Mouse (Mus musculus): ENCODE measurements around the gene Zbtb7a. TPM values are rescaled to one million over a fixed set of nuclear protein-coding genes. Genes with fewer than 3 reads are reported as not detected.
"Not testable (repeated sequence)": the region's sequence is repeated elsewhere in the genome, so short reads cannot be mapped to it uniquely, and the experiment has no call there.

The Zbtb7a gene
- polyA plus RNA-seq, 1 experiment: 47.6 TPM

DNA sequence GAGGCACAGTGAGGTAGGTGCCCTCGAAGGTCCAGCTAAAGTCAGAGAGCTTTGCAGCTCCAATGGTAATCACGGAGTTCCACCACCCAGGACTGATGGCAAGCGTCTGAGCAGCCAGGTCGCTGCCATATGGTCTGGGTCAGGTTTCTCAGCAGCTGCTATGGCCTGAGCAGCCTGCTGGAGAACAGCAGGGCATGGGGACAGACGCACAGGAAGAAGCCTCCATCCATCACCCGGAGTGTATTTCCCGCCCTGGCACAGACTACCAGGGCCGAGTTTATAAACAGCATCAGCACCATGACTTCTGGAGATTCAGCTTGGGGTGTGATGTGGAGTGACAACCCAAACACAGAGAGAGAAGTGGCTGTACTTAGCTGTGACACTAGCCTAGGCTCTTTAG is 30.1 kb downstream of the Zbtb7a start:
- no peak for DNase-seq (ENCODE audit: low read depth, low spot score)
- 71% methylated on average over 8 of the region's 8 CpGs for WGBS

GRCm38 (mm10) chr10:81167200-81168086 is 32.4 kb downstream of the Zbtb7a start, which contains the start of gene Pias4:
Pias4 (minus strand) TSS chr10:81167923.
- peak; percentile 94 for DNase-seq (ENCODE audit: low read depth, low spot score)
- WGBS: under 1% methylated on average over 64 of the region's 64 CpGs

GRCm38 (mm10) chr10:81168087-81168431 is 33.0 kb downstream of the Zbtb7a start:
- DNase-seq (ENCODE audit: low read depth, low spot score): no peak
- WGBS: 3% methylated on average over 5 of the region's 5 CpGs

GRCm38 (mm10) chr10:81168521-81169244 is 33.7 kb downstream of the Zbtb7a start:
- WGBS: under 1% methylated on average over 29 of the region's 29 CpGs
- no peak for DNase-seq (ENCODE audit: low read depth, low spot score)

DNA sequence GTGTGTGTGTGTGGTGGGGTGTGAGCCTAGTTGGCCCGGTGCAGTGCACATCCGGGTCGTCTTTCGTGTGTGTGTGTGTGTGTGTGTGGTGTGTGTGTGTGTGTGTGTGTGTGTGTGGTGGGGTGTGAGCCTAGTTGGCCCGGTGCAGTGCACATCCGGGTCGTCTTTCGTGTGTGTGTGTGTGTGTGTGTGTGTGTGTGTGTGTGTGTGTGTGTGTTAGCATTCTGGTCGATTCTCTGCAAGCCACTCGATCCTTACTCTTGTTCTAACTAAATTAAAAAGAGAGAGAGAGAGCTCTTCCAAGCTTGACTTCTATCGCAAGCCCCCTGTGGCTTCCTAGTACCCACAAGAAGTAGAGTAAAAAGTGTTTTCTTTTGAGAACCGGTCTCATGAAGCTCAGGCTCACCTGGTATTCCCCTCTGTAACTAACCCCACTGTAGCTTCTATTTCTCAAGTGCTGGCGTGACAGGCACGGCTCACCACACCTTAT is 34.4 kb downstream of the Zbtb7a start:
- DNase-seq (ENCODE audit: low read depth, low spot score): not testable (repeated sequence)
- 4% methylated on average over 14 of the region's 14 CpGs for WGBS

GRCm38 (mm10) chr10:81173132-81173531 is 38.1 kb downstream of the Zbtb7a start:
- WGBS: 11% methylated on average over 21 of the region's 21 CpGs
- no peak for DNase-seq (ENCODE audit: low read depth, low spot score)

DNA sequence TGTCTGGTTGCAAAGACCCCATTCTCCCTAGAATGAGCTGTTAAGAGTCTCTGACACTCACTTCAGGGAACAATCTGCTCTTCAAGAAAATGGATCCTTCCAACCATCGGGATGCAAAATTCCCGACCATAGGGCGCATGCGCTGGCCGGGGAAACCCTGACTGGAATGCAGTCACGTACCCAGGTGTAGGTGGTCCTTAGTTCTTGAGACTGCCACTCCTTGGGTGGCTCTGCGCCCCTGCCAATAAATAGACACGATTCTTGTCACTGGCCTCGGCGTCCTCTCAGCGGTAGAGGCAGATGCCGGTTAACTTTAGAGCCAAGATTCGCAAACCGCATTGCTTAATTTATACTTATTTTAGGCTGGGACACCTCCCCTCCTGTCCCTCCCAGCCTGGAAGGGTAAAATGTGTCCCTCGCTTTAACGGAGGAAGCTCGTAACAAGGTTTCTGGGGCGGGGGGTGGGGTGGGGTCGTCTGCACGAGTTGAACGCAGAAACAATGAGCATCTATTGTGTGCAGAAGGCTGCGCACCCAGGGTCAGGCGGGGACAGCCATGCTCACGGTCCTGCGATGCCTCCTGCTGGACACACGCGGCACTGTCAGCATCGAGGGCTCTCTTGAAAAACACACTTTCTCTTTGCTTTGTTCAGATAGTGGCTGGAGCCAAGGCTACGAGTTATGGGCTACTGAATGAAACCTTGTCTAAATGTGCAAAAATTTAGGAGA is 39.8 kb downstream of the Zbtb7a start:
- DNase-seq (ENCODE audit: low read depth, low spot score): no peak
- WGBS: 6% methylated on average over 29 of the region's 29 CpGs

- not testable (repeated sequence) for DNase-seq (ENCODE audit: low read depth, low spot score)
- 3% methylated on average over 4 of the region's 4 CpGs for WGBS
These were observed 40.3 kb downstream of the Zbtb7a start for GRCm38 (mm10) chr10:81175345-81175701.

- 2% methylated on average over 13 of the region's 13 CpGs for WGBS
- no peak for DNase-seq (ENCODE audit: low read depth, low spot score)
These were observed 41.0 kb downstream of the Zbtb7a start for GRCm38 (mm10) chr10:81175936-81176465.

DNA sequence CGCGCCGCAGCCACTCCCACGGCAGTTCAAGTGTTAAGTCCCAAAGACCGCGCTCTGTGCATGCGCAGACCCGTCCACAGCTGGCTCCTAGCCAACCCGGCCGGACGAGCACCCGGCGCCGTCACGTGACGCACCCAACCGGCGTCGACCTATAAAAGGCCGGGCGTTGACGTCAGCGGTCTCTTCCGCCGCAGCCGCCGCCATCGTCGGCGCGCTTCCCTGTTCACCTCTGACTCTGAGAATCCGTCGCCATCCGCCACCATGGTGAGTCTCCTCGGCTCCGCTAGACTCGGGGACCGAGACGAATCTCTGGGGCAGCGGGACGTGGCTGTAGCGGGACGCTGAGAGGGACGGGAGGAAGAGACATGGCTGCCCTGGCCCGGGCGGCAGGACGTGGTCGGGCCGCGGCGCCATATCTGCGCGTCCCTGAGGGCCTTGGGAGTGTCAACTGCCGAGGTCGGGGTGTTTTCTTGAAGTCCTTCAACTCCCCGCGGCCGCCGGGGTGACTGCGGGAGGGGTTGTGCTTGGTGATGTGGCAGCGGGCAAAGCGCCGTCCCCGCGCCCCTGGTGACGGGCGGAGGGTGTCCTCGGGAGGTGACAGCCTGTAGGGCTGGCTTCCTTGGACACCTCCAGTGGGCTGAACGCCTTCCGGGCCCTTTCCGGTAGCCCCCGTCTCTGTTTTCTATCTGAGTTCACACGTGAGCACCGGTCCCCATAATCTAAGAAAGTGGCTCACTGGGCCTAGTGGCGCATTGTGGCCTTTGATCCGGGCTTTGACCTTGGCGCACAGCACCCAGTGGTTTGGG is 41.6 kb downstream of the Zbtb7a start, which contains the start of gene Eef2:
Gene Eef2 (plus strand): TSS at position 166 of the 806 bp plus-strand sequence.
- under 1% methylated on average over 77 of the region's 77 CpGs for WGBS
- DNase-seq (ENCODE audit: low read depth, low spot score): peak; percentile 75

DNA sequence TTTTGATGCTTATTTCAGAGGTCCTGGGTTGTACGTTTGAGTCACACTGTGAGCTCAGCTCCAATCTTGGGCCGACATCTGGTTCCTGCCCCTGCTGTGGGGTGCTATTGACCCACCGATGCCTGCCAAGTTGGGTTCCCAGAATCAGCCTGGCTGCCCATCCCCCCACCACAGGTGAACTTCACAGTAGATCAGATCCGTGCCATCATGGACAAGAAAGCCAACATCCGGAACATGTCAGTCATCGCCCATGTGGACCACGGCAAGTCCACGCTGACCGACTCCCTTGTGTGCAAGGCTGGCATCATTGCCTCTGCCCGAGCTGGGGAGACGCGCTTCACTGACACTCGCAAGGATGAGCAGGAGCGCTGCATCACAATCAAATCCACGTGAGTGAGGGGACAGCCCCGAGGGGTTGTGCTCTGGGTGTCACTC is 42.5 kb downstream of the Zbtb7a start:
- WGBS: 5% methylated on average over 16 of the region's 16 CpGs
- DNase-seq (ENCODE audit: low read depth, low spot score): no peak

GRCm38 (mm10) chr10:81177958-81178712 is 43.1 kb downstream of the Zbtb7a start:
- DNase-seq (ENCODE audit: low read depth, low spot score): no peak
- WGBS: 33% methylated on average over 14 of the region's 14 CpGs

- no peak for DNase-seq (ENCODE audit: low read depth, low spot score)
- WGBS: 89% methylated on average over 11 of the region's 11 CpGs
These were observed 43.9 kb downstream of the Zbtb7a start for GRCm38 (mm10) chr10:81178927-81179326.

DNA sequence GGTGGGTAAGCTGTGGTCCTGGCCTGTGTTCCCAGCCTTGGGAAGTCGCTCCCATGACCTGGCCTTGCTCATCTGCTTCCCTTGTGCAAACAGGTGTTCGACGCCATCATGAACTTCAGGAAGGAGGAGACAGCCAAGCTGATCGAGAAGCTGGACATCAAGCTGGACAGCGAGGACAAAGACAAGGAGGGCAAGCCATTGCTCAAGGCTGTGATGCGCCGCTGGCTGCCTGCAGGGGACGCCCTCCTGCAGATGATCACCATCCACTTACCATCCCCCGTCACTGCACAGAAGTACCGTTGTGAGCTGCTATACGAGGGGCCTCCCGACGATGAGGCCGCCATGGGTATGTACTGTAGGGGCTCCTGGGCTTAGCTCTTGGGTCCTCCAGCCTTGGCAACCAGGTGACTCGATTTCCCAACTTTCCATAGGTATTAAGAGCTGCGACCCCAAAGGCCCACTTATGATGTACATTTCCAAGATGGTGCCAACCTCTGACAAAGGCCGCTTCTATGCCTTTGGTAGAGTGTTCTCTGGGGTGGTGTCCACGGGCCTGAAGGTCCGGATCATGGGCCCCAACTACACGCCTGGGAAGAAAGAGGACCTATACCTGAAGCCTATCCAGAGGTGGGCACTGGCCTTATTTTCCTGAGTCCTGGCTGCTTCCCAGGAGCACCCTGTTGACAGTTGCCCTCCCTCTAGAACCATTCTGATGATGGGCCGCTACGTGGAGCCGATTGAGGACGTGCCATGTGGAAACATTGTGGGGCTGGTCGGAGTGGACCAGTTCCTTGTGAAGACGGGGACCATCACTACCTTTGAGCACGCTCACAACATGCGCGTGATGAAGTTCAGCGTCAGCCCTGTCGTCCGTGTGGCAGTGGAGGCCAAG is 44.7 kb downstream of the Zbtb7a start:
- WGBS: 83% methylated on average over 32 of the region's 32 CpGs
- no peak for DNase-seq (ENCODE audit: low read depth, low spot score)

DNA sequence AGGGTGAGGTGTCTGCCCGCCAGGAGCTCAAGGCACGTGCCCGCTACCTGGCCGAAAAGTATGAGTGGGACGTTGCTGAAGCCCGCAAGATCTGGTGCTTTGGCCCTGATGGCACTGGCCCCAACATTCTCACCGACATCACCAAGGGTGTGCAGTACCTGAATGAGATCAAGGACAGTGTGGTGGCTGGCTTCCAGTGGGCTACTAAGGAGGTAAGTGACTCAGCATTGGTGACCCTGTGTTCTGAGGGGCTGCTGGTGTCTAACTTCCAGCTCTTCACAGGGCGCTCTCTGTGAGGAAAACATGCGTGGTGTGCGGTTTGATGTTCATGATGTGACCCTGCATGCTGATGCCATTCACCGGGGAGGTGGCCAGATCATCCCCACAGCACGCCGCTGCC is 45.9 kb downstream of the Zbtb7a start:
- DNase-seq (ENCODE audit: low read depth, low spot score): no peak
- WGBS: 92% methylated on average over 13 of the region's 13 CpGs

GRCm38 (mm10) chr10:81181860-81182259 is 46.8 kb downstream of the Zbtb7a start:
- not testable (repeated sequence) for DNase-seq (ENCODE audit: low read depth, low spot score)
- WGBS: 86% methylated on average over 12 of the region's 12 CpGs

Measured in large intestine, adult 2 months (tissue).